8 mouse cellular contexts compared by ENCODE assay signal in the genomic region with DNA sequence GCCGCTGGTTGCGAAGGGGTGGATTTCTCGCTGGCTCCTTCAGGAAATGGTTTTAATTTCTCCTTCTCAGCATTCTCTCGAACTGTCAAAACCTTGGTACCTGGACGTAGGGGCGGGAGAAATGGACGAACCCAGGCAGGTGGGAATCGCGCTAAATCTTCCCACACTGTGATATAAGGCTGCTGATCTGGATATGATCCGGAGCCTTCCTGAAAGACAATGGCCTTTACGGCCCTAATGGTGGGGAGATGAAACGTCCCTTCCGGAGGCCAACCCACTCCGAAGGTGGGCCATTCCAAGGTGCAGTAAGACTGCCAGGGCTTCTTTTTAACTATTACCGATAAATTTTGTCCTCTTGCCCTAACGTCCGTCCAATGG.
DNase-seq lines count a peak whose midpoint lies in the region; ATAC-seq lines count a peak whose summit lies in the region.

No protein-coding gene starts in this region.

- H3K9ac ChIP-seq in heart, embryonic 12.5 days = no peak overlapping the region
- no peak overlapping the region for H3K9ac ChIP-seq in hindbrain, embryonic 14.5 days
- no peak overlapping the region for H3K9ac ChIP-seq in midbrain, embryonic 13.5 days (replicated peaks)

- WGBS in heart, embryonic 12.5 days = 66% methylated on average over 17 of the region's 17 CpGs
- 68% methylated on average over 17 of the region's 17 CpGs for WGBS in hindbrain, embryonic 14.5 days
- 69% methylated on average over 17 of the region's 17 CpGs for WGBS in midbrain, embryonic 13.5 days

- peak; percentile 53 for ATAC-seq in heart, embryonic 12.5 days (ENCODE audit: insufficient number of reproducible peaks, low FRiP score)
- peak; percentile 16 for ATAC-seq in hindbrain, embryonic 14.5 days (ENCODE audit: low FRiP score)
- ATAC-seq in midbrain, embryonic 13.5 days = peak; percentile 65

- H3K36me3 ChIP-seq in heart, embryonic 12.5 days = peaks cover 31% of the 10 kb centered on the region
- no peaks in the 10 kb centered on the region for H3K36me3 ChIP-seq in hindbrain, embryonic 14.5 days (replicated peaks; ENCODE audit: control insufficient read depth, insufficient read depth)
- peaks cover 26% of the 10 kb centered on the region; the same call in 1 of the 2 replicates for H3K36me3 ChIP-seq in midbrain, embryonic 13.5 days

- peak overlapping the region; percentile 6 for H3K4me2 ChIP-seq in heart, embryonic 12.5 days
- H3K4me2 ChIP-seq in hindbrain, embryonic 14.5 days (replicated peaks) = no peak overlapping the region
- H3K4me2 ChIP-seq in midbrain, embryonic 13.5 days (replicated peaks) = no peak overlapping the region

- no peaks in the 10 kb centered on the region for H3K4me1 ChIP-seq in heart, embryonic 12.5 days (replicated peaks)
- H3K4me1 ChIP-seq in hindbrain, embryonic 14.5 days (replicated peaks; ENCODE audit: control insufficient read depth, insufficient read depth, low read length) = no peaks in the 10 kb centered on the region
- H3K4me1 ChIP-seq in midbrain, embryonic 13.5 days (replicated peaks) = no peaks in the 10 kb centered on the region

- H3K27me3 ChIP-seq in heart, embryonic 12.5 days (replicated peaks) = peaks cover 3% of the 10 kb centered on the region; the same call in 1 of the 2 replicates
- no peaks in the 10 kb centered on the region for H3K27me3 ChIP-seq in hindbrain, embryonic 14.5 days (ENCODE audit: control insufficient read depth, insufficient read depth, low read length)
- H3K27me3 ChIP-seq in midbrain, embryonic 13.5 days = peaks cover 2% of the 10 kb centered on the region; the same call in 1 of the 2 replicates

- DNase-seq in heart, adult 8-10 months (ENCODE audit: low spot score) = no peak
- peak; percentile 28 for DNase-seq in ZHBTc4 (ENCODE audit: low read depth, low spot score)
- DNase-seq in hindbrain, embryonic 14.5 days (ENCODE audit: low spot score) = peak; percentile 23
- no peak for DNase-seq in right cerebral cortex, postnatal 4 days
- DNase-seq in left cerebral cortex, adult 18-20 months (ENCODE audit: low spot score in 2 of 2) = no peak
- DNase-seq in gastrocnemius, postnatal 4 days (ENCODE audit: low spot score in 2 of 2) = no peak

- peak overlapping the region; percentile 1 for H3K4me3 ChIP-seq in heart, embryonic 12.5 days
- no peak overlapping the region for H3K4me3 ChIP-seq in hindbrain, embryonic 14.5 days (replicated peaks; ENCODE audit: low read length)
- H3K4me3 ChIP-seq in midbrain, embryonic 13.5 days (replicated peaks) = no peak overlapping the region

- no peak overlapping the region for H3K27ac ChIP-seq in heart, embryonic 12.5 days (ENCODE audit: poor library complexity, severe bottlenecking)
- no peak overlapping the region for H3K27ac ChIP-seq in hindbrain, embryonic 14.5 days
- no peak overlapping the region for H3K27ac ChIP-seq in midbrain, embryonic 13.5 days

- H3K9me3 ChIP-seq in heart, embryonic 12.5 days (replicated peaks) = peaks cover 59% of the 10 kb centered on the region
- H3K9me3 ChIP-seq in hindbrain, embryonic 14.5 days (ENCODE audit: control insufficient read depth, low read length) = peaks cover 65% of the 10 kb centered on the region
- H3K9me3 ChIP-seq in midbrain, embryonic 13.5 days = peaks cover 58% of the 10 kb centered on the region

Comparison
In these comparisons a context has a peak if more than half of its experiments do, and no peak if none do; other contexts are left out.
1. DNase-seq: peak in ZHBTc4 (single experiment) and hindbrain, embryonic 14.5 days (single experiment); none in heart, adult 8-10 months (single experiment), right cerebral cortex, postnatal 4 days (single experiment), left cerebral cortex, adult 18-20 months (0 of 2) and gastrocnemius, postnatal 4 days (0 of 2).
2. Peak in every context shown above with its lines, with median percentiles within 50 percentile points of each other: ATAC-seq.